Mouse (Mus musculus) liver, postnatal 0 days (tissue): Measurements from ENCODE around the gene Tmem117.

ENCODE experiments used
- CTCF ChIP-seq: sonication (generic); IDR thresholded peaks from 2 replicates; pipeline ENCODE4 v1.5.1; 2016; ENCODE audit warnings: antibody characterized with exemption, low read depth
- EP300 ChIP-seq: IDR thresholded peaks from 2 replicates; pipeline ENCODE4 v1.6.1; 2016; ENCODE audit warnings: antibody characterized with exemption, low read depth, mild to moderate bottlenecking

DNA sequence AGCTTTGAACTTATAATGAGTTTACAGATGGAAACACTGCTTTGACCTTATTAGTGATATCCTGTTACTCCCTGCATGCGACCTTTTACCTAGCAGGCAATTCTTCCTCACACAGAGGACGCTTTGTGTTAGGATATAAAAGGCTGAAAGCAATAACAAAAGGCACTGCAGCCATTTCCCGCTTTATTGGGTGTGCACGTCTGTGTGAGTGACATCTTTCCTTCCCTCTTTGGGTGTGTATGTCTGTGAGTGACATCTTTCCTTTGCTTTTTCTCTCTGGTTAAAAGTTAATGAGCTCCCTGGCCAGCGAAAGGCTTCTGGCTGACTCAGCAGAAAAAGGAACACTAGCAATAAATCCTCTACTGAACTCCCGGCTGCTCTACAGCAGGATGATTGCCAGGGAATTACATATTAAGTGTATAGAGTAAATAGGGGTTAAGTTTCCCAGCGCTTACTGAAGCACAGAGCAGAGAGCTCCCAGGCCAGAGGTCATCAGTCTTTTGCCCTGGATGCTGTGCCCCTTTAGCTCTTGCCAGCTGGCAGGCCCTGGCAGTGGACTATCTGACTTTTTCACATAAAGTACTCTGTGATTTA lies 46.9 kb upstream of the Tmem117 start:
- no peak for TF ChIP-seq CTCF
- TF ChIP-seq EP300 = no peak
